17 mouse cellular contexts compared by ENCODE assay signal in the genomic region with DNA sequence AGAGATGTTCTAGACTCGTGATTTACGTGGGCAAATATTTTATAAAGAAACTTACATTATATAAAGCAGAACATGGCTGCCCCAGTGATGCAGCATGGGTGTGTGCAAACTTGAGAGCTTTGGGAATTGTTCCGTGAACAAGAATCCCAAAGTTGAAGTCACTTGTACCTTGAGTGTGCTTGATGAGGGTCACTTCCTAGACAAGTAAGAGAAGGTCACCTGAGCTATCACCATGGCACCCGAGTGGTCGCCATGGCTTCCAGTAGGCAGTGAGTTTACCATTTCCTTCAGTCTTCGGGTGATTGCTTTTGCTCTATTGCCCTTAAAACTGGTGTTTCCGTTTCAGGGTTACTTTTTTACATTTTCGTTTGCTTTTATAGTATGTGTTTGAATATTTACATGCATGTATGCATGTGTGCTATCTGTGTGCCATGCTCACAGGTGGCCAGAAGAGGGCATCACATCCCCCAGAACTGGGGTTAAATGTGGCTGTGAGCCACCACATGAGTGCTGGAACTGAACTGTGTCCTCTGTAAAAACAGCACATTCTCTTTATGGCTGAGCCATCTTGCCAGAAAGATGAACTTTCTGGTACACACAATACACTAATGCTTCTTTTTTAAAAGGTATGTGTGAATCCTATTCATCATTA. TPM values are rescaled to one million over a fixed set of nuclear protein-coding genes. Genes with fewer than 3 reads are reported as not detected.
DNase-seq lines count a peak whose midpoint lies in the region; ATAC-seq and TF ChIP-seq lines count a peak whose summit lies in the region.
"Had no signal": no experiment of that assay in that cellular context is flagged by ENCODE, and none has a peak within 500 bp of the region (broad histone marks: within the 10 kb centered on the region; RNA-seq: fewer than 3 reads in every experiment).

No protein-coding gene starts in this region.

- 92% methylated on average over 8 of the region's 8 CpGs for WGBS in intestine, postnatal 0 days
- WGBS in intestine, embryonic 15.5 days, result 93% methylated on average over 8 of the region's 8 CpGs
- WGBS in lung, adult 2 months, result 84% methylated on average over 8 of the region's 8 CpGs
- WGBS in lung, postnatal 0 days, result 61% methylated on average over 8 of the region's 8 CpGs

- no peak for ATAC-seq in intestine, postnatal 0 days
- ATAC-seq in intestine, embryonic 15.5 days, result no peak
- ATAC-seq in lung, postnatal 0 days, result peak; percentile 50
- ATAC-seq: midbrain, embryonic 16.5 days had no signal

- no peak overlapping the region for H3K9ac ChIP-seq in intestine, postnatal 0 days (ENCODE audit: low read depth, low read length)
- H3K9ac ChIP-seq in intestine, embryonic 15.5 days, result no peak overlapping the region
- H3K9ac ChIP-seq in ES-Bruce4 (ENCODE audit: low read depth, poor library complexity, severe bottlenecking), result no peak overlapping the region
- H3K9ac ChIP-seq in lung, postnatal 0 days (replicated peaks; ENCODE audit: low read depth), result no peak overlapping the region
- H3K9ac ChIP-seq: hindbrain, embryonic 14.5 days had no signal

- no peak for TF ChIP-seq EP300 in ES-Bruce4 (IDR thresholded peaks at IDR 0.05; ENCODE audit: insufficient read depth, low read depth, low read length)
- TF ChIP-seq EP300 in lung, postnatal 0 days (IDR thresholded peaks at IDR 0.05), result peak; percentile 88

- TF ChIP-seq POLR2A in lung, adult 2 months (IDR thresholded peaks at IDR 0.05; ENCODE audit: borderline replicate concordance, extremely low read depth, low read depth, low read length), result no peak
- TF ChIP-seq POLR2A in ES-Bruce4 (IDR thresholded peaks at IDR 0.05; ENCODE audit: insufficient read depth, low read length), result no peak

- H3K36me3 ChIP-seq in intestine, postnatal 0 days (ENCODE audit: control insufficient read depth, insufficient read depth), result no peaks in the 10 kb centered on the region
- no peaks in the 10 kb centered on the region for H3K36me3 ChIP-seq in intestine, embryonic 15.5 days
- no peaks in the 10 kb centered on the region for H3K36me3 ChIP-seq in ES-Bruce4 (ENCODE audit: control insufficient read depth, insufficient read depth, low read length, poor library complexity, severe bottlenecking)
- H3K36me3 ChIP-seq in lung, postnatal 0 days (ENCODE audit: insufficient read depth, low read length), result 0 out of 2 replicates have a peak, but pooled peaks cover 3% of the 10 kb centered on the region

- H3K9me3 ChIP-seq in intestine, postnatal 0 days (ENCODE audit: control insufficient read depth), result no peaks in the 10 kb centered on the region
- H3K9me3 ChIP-seq in intestine, embryonic 15.5 days, result no peaks in the 10 kb centered on the region
- no peaks in the 10 kb centered on the region for H3K9me3 ChIP-seq in ES-Bruce4 (replicated peaks; ENCODE audit: control insufficient read depth, insufficient read depth, low read length, poor library complexity, severe bottlenecking)
- no peaks in the 10 kb centered on the region for H3K9me3 ChIP-seq in lung, postnatal 0 days (ENCODE audit: low read length)

- TF ChIP-seq CTCF in intestine, postnatal 0 days (IDR thresholded peaks at IDR 0.05; ENCODE audit: low read depth), result peak; percentile 44
- TF ChIP-seq CTCF in lung, adult 2 months (IDR thresholded peaks at IDR 0.05; ENCODE audit: insufficient read depth, low read length), result peak; percentile 45
- peak; percentile 34 for TF ChIP-seq CTCF in ES-Bruce4 (IDR thresholded peaks at IDR 0.05; ENCODE audit: low read depth, low read length)
- TF ChIP-seq CTCF in lung, postnatal 0 days (IDR thresholded peaks at IDR 0.05), result peak; percentile 73

- H3K27me3 ChIP-seq in intestine, postnatal 0 days (replicated peaks; ENCODE audit: control insufficient read depth, insufficient read depth, low read length), result no peaks in the 10 kb centered on the region
- H3K27me3 ChIP-seq in intestine, embryonic 15.5 days (replicated peaks), result no peaks in the 10 kb centered on the region
- no peaks in the 10 kb centered on the region for H3K27me3 ChIP-seq in ES-Bruce4 (ENCODE audit: control insufficient read depth, insufficient read depth, low read length, poor library complexity, severe bottlenecking)
- no peaks in the 10 kb centered on the region for H3K27me3 ChIP-seq in lung, postnatal 0 days (replicated peaks; ENCODE audit: insufficient read depth, low read length)

- no peak overlapping the region for H3K4me3 ChIP-seq in intestine, postnatal 0 days (ENCODE audit: low read depth, low read length)
- no peak overlapping the region for H3K4me3 ChIP-seq in intestine, embryonic 15.5 days (replicated peaks)
- no peak overlapping the region for H3K4me3 ChIP-seq in lung, adult 2 months (replicated peaks; ENCODE audit: extremely low read depth, low read depth, low read length)
- H3K4me3 ChIP-seq in ES-Bruce4 (ENCODE audit: low read depth, low read length), result no peak overlapping the region
- H3K4me3 ChIP-seq in lung, postnatal 0 days (ENCODE audit: low read depth, low read length), result no peak overlapping the region
- H3K4me3 ChIP-seq: heart, embryonic 10.5 days; megakaryocyte, embryonic 14.5 days had no signal

- H3K4me2 ChIP-seq in intestine, postnatal 0 days (replicated peaks; ENCODE audit: low read depth), result no peak overlapping the region
- no peak overlapping the region for H3K4me2 ChIP-seq in intestine, embryonic 15.5 days (replicated peaks)
- no peak overlapping the region for H3K4me2 ChIP-seq in lung, postnatal 0 days (replicated peaks; ENCODE audit: low read depth, low read length)
- H3K4me2 ChIP-seq: hindbrain, embryonic 14.5 days had no signal

- DNase-seq in lung, adult 2 months, result no peak
- no peak for DNase-seq in lung, postnatal 10 days
- peak; percentile 79 for DNase-seq in lung, postnatal 0 days (ENCODE audit: low spot score)
- DNase-seq in urinary bladder, postnatal 10 days (ENCODE audit: low spot score), result no peak
- DNase-seq in spleen, postnatal 36 days (ENCODE audit: low spot score in 2 of 2), result no peak
- DNase-seq: adrenal gland, postnatal 10 days; cerebellum, adult 2 months; gastrocnemius, postnatal 14 days; kidney, adult 8-10 months; layer of hippocampus, postnatal 36 days had no signal

- H3K27ac ChIP-seq in intestine, postnatal 0 days (ENCODE audit: low read depth, low read length), result no peak overlapping the region
- no peak overlapping the region for H3K27ac ChIP-seq in intestine, embryonic 15.5 days
- H3K27ac ChIP-seq in ES-Bruce4 (ENCODE audit: insufficient read depth, low read length), result no peak overlapping the region
- no peak overlapping the region for H3K27ac ChIP-seq in lung, postnatal 0 days (ENCODE audit: low read length)
- H3K27ac ChIP-seq: hindbrain, embryonic 14.5 days had no signal

- no peaks in the 10 kb centered on the region for H3K4me1 ChIP-seq in intestine, postnatal 0 days (replicated peaks; ENCODE audit: control insufficient read depth, insufficient read depth, low read length)
- H3K4me1 ChIP-seq in intestine, embryonic 15.5 days (replicated peaks), result peaks cover 15% of the 10 kb centered on the region
- H3K4me1 ChIP-seq in lung, adult 2 months (ENCODE audit: control insufficient read depth, insufficient read depth, low read length), result peaks cover 18% of the 10 kb centered on the region
- H3K4me1 ChIP-seq in ES-Bruce4 (ENCODE audit: control insufficient read depth, insufficient read depth, low read length), result no peaks in the 10 kb centered on the region
- H3K4me1 ChIP-seq in lung, postnatal 0 days (ENCODE audit: insufficient read depth, low read depth, low read length), result peaks cover 30% of the 10 kb centered on the region; the same call in 1 of the 2 replicates

RNA-seq across cellular contexts. Expression of a gene that starts 42.3 kb away (rescaled TPM):
- 84.5 and 85.5 TPM in 2 replicates for polyA plus RNA-seq in intestine, postnatal 0 days (2015; fragmentation: Nextera tagmentation; extraction: Ambion mirVana)
- 161 and 170 TPM in 2 replicates for polyA plus RNA-seq in intestine, embryonic 15.5 days (2015; fragmentation: Nextera tagmentation; extraction: Ambion mirVana)
- polyA plus RNA-seq in lung, adult 2 months (2012; rRNA removed), result 556 and 580 TPM in 2 replicates
- polyA plus RNA-seq in ES-Bruce4 (2011; ENCODE audit: insufficient read depth, insufficient read length, low read depth, missing spikeins), result 56.3 TPM in 2 replicates
- 346 and 376 TPM in 2 replicates for polyA plus RNA-seq in lung, postnatal 0 days (2015; fragmentation: Nextera tagmentation; extraction: Ambion mirVana)

RNA-seq across cellular contexts. Expression of a gene that starts 42.3 kb away (rescaled TPM):
- 44.5 and 44.8 TPM in 2 replicates for polyA plus RNA-seq in intestine, postnatal 0 days (2015; fragmentation: Nextera tagmentation; extraction: Ambion mirVana)
- 60.2 and 61.4 TPM in 2 replicates for polyA plus RNA-seq in intestine, embryonic 15.5 days (2015; fragmentation: Nextera tagmentation; extraction: Ambion mirVana)
- 219 and 237 TPM in 2 replicates for polyA plus RNA-seq in lung, adult 2 months (2012; rRNA removed)
- 30.3 and 31.7 TPM in 2 replicates for polyA plus RNA-seq in ES-Bruce4 (2011; ENCODE audit: insufficient read depth, insufficient read length, low read depth, missing spikeins)
- polyA plus RNA-seq in lung, postnatal 0 days (2015; fragmentation: Nextera tagmentation; extraction: Ambion mirVana), result 183 and 189 TPM in 2 replicates
